Mouse (Mus musculus) CH12.LX (cell line): ENCODE data around the gene Nsg2.

Source experiments
- EP300 ChIP-seq: IDR thresholded peaks from 2 replicates; pipeline ENCODE4 v1.6.1; 2011; ENCODE audit warnings: low read length, improper control_type of control experiment
- HCFC1 ChIP-seq: IDR thresholded peaks from 2 replicates; pipeline ENCODE4 v1.6.1; 2012; ENCODE audit warnings: low read depth, mild to moderate bottlenecking, inconsistent platforms, low read length, improper control_type of control experiment
- POLR2A ChIP-seq: IDR thresholded peaks from 2 replicates; pipeline ENCODE4 v1.6.1; 2011; ENCODE audit warnings: low read depth, mild to moderate bottlenecking, improper control_type of control experiment, low read length
- RAD21 ChIP-seq: IDR thresholded peaks from 2 replicates; pipeline ENCODE4 v1.6.1; 2011; ENCODE audit warnings: low read depth, mild to moderate bottlenecking, low read length, improper control_type of control experiment, moderate library complexity

DNA sequence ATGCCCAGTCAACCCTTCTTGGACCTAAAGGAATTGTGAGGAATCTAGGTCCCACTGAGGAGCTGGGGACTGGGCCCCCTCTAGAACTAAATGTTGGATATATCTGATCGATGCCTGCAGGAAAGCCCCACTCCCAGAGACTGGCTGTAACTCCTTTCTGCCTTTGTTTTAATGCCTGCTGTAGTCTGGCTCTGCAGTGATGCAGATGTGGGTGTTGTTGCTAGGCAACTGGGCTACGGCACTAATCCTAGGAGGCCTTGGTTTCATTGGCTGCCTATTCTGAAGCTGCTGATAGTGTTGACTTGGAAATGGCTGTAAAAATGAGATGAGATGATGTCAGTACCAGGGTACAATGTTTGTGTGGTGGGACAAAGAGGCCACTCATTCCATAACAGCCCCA lies 87.1 kb downstream of the Nsg2 start:
- TF ChIP-seq RAD21 (no peak), EP300 (no peak), HCFC1 (no peak), POLR2A (no peak)
